Mouse (Mus musculus): ENCODE data around the gene Oxgr1.

The Oxgr1 gene

DNA sequence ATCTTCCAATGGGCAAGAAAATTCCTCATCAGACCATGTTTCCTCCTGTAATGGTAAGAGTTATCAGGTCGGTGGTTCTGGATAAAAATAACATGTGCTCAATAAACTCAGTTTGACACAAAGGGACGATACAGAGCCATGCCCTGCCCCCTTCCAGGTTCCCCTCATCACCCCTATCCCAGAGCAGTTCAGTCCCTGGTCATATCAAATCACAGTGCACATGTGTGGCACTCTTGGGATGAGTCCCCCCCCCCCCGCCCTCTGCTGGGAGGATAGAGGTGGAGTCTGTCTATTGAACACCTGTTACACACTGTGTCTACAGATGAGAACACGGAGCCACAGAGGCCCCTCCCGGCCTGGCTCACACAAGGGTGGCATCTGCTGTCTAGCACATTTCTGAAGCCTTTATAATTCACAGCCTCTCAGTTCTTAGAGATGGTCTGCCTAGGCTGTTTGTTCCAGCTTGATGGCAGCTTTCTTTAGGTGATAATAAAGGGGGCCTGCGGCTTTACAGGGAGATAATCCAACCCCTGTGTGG is 61.5 kb downstream of the Oxgr1 start:
- no peak for DNase-seq (ENCODE audit: low read depth, low spot score)
